Mouse (Mus musculus): ENCODE data around the gene Taf3.

Taf3 gene

GRCm38 (mm10) chr2:9888913-9889650, 159.3 kb downstream of the Taf3 start, which contains the start of gene 9230102O04Rik:
TSS of gene 9230102O04Rik (minus strand) at chr2:9889540.
- peak in 1 of 2 experiments; percentile 48 for DNase-seq

GRCm38 (mm10) chr2:9887636-9888035, 160.8 kb downstream of the Taf3 start:
- no peak for DNase-seq

GRCm38 (mm10) chr2:9886921-9887610, 161.3 kb downstream of the Taf3 start:
- no peak for DNase-seq

GRCm38 (mm10) chr2:9886031-9886430, 162.4 kb downstream of the Taf3 start:
- no peak for DNase-seq

GRCm38 (mm10) chr2:9885217-9885770, 163.1 kb downstream of the Taf3 start:
- DNase-seq = no peak

- no peak for DNase-seq
These were observed 163.7 kb downstream of the Taf3 start for GRCm38 (mm10) chr2:9884533-9885216.

GRCm38 (mm10) chr2:9883803-9884532, 164.4 kb downstream of the Taf3 start:
- no peak for DNase-seq

- no peak for DNase-seq
These were observed 165.2 kb downstream of the Taf3 start for GRCm38 (mm10) chr2:9882926-9883802.

GRCm38 (mm10) chr2:9882371-9882925, 165.9 kb downstream of the Taf3 start:
- no peak for DNase-seq

- DNase-seq = no peak
These were observed 166.8 kb downstream of the Taf3 start for GRCm38 (mm10) chr2:9881611-9882023.

- no peak for DNase-seq
These were observed 167.3 kb downstream of the Taf3 start, which contains the start of gene 4930412O13Rik for GRCm38 (mm10) chr2:9881051-9881591. TSS of gene 4930412O13Rik (plus strand) at chr2:9881252.

- DNase-seq = no peak
These were observed 168.1 kb downstream of the Taf3 start for GRCm38 (mm10) chr2:9880271-9880670.

- DNase-seq = peak; percentile 87 to 88
These were observed 168.9 kb downstream of the Taf3 start for GRCm38 (mm10) chr2:9879493-9879892.

GRCm38 (mm10) chr2:9879092-9879491, 169.3 kb downstream of the Taf3 start:
- DNase-seq = no peak

GRCm38 (mm10) chr2:9878564-9879081, 169.8 kb downstream of the Taf3 start:
- peak in 1 of 2 experiments; percentile 44 for DNase-seq

- no peak for DNase-seq
These were observed 170.3 kb downstream of the Taf3 start for GRCm38 (mm10) chr2:9877966-9878563.

GRCm38 (mm10) chr2:9877326-9877690, 171.1 kb downstream of the Taf3 start:
- DNase-seq = no peak

- DNase-seq = no peak
These were observed 171.6 kb downstream of the Taf3 start for GRCm38 (mm10) chr2:9876621-9877325.

GRCm38 (mm10) chr2:9875676-9876357, 172.6 kb downstream of the Taf3 start:
- DNase-seq = no peak

All from kidney, adult 8-10 months (tissue).